Mouse (Mus musculus) testis, adult 2 months (tissue): ENCODE data around the gene Gm3250. TPM values are rescaled to one million over a fixed set of nuclear protein-coding genes. Genes with fewer than 3 reads are reported as not detected.
"Not testable (repeated sequence)": the region's sequence is repeated elsewhere in the genome, so short reads cannot be mapped to it uniquely, and the experiment has no call there.

Experiments used
- H3K27ac ChIP-seq: fragments of 200-500 bp; 2 replicates; pipeline ENCODE4 v1.5.1; 2012; ENCODE audit warnings: low read depth, low read length; ENCODE audit not compliant: control insufficient read depth, insufficient read depth
- H3K27me3 ChIP-seq: fragments of 200-500 bp; 2 replicates; pipeline ENCODE4 v1.6.1; 2012; ENCODE audit warnings: mild to moderate bottlenecking, low read length, moderate library complexity; ENCODE audit not compliant: control insufficient read depth, insufficient read depth
- H3K36me3 ChIP-seq: fragments of 200-500 bp; 2 replicates; pipeline ENCODE4 v1.6.1; 2012; ENCODE audit warnings: mild to moderate bottlenecking, low read length; ENCODE audit not compliant: control insufficient read depth, insufficient read depth
- H3K4me1 ChIP-seq: fragments of 200-500 bp; 2 replicates; pipeline ENCODE4 v1.6.1; 2012; ENCODE audit warnings: low read length; ENCODE audit not compliant: control insufficient read depth, insufficient read depth
- H3K4me3 ChIP-seq: fragments of 200-500 bp; 2 replicates; pipeline ENCODE4 v1.5.1; 2012; ENCODE audit warnings: low read depth, mild to moderate bottlenecking, low read length, moderate library complexity, mixed read lengths; ENCODE audit not compliant: control insufficient read depth
- CTCF ChIP-seq: fragments of 200-500 bp; IDR thresholded peaks from 2 replicates; pipeline ENCODE4 v1.5.1; 2012; ENCODE audit warnings: low read depth, mild to moderate bottlenecking, inconsistent platforms, low read length, moderate library complexity; ENCODE audit not compliant: control insufficient read depth, insufficient read depth, insufficient replicate concordance
- POLR2A ChIP-seq: fragments of 200-500 bp; IDR thresholded peaks from 2 replicates; pipeline ENCODE4 v1.6.1; 2012; ENCODE audit warnings: low read depth, mild to moderate bottlenecking, inconsistent platforms, low read length, moderate library complexity; ENCODE audit not compliant: control insufficient read depth
- polyA plus RNA-seq: library from polyadenylated mRNA; depleted of rRNA; stranded (reverse); fragments of >200 nt; gene quantifications from 2 replicates; pipeline ENCODE4 v1.2.3, GENCODE M21; 2012

Gene Gm3250
- polyA plus RNA-seq, 1 experiment = not detected

GRCm38 (mm10) chr10:77769727-77770126 is 12.6 kb downstream of the Gm3250 start:
- H3K4me1 ChIP-seq = no peaks in the 10 kb centered on the region
- TF ChIP-seq POLR2A (no peak), CTCF (no peak)
- no peaks in the 10 kb centered on the region for H3K36me3 ChIP-seq
- H3K27ac ChIP-seq = no peak overlapping the region
- no peak overlapping the region for H3K4me3 ChIP-seq
- H3K27me3 ChIP-seq = no peaks in the 10 kb centered on the region

GRCm38 (mm10) chr10:77759582-77759981 is 22.8 kb downstream of the Gm3250 start, which contains the start of gene Gm3233:
TSS of gene Gm3233 (minus strand) at chr10:77759682.
- H3K36me3 ChIP-seq, H3K27me3 ChIP-seq, H3K4me1 ChIP-seq, H3K4me3 ChIP-seq, H3K27ac ChIP-seq: not testable (repeated sequence)

- TF ChIP-seq POLR2A = no peak
- TF ChIP-seq CTCF = no peak
- Histone ChIP-seq H3K27ac (no peak overlapping the region), H3K4me3 (no peak overlapping the region), H3K36me3 (no peaks in the 10 kb centered on the region), H3K27me3 (no peaks in the 10 kb centered on the region), H3K4me1 (no peaks in the 10 kb centered on the region)
Measured at GRCm38 (mm10) chr10:77753448-77753847, 28.9 kb downstream of the Gm3250 start.

- not testable (repeated sequence) for H3K36me3 ChIP-seq, H3K4me1 ChIP-seq, H3K27ac ChIP-seq, H3K4me3 ChIP-seq, H3K27me3 ChIP-seq
Measured at GRCm38 (mm10) chr10:77752312-77752711, 30.0 kb downstream of the Gm3250 start.

GRCm38 (mm10) chr10:77751254-77751653 is 31.1 kb downstream of the Gm3250 start, which contains the start of gene Gm9736:
TSS of gene Gm9736 (minus strand) at chr10:77751354.
- not testable (repeated sequence) for H3K4me1 ChIP-seq, H3K27me3 ChIP-seq, H3K27ac ChIP-seq, H3K36me3 ChIP-seq, H3K4me3 ChIP-seq

GRCm38 (mm10) chr10:77750686-77751085 is 31.7 kb downstream of the Gm3250 start:
- H3K4me3 ChIP-seq, H3K27me3 ChIP-seq, H3K27ac ChIP-seq, H3K36me3 ChIP-seq, H3K4me1 ChIP-seq: not testable (repeated sequence)

GRCm38 (mm10) chr10:77741924-77742688 is 40.2 kb downstream of the Gm3250 start, which contains the start of gene Gm18596:
TSS of gene Gm18596 (minus strand) at chr10:77742638.
- H3K4me3 ChIP-seq, H3K36me3 ChIP-seq, H3K4me1 ChIP-seq, H3K27me3 ChIP-seq, H3K27ac ChIP-seq: not testable (repeated sequence)

- no peak overlapping the region for H3K4me3 ChIP-seq
- H3K27me3 ChIP-seq = no peaks in the 10 kb centered on the region
- H3K27ac ChIP-seq = no peak overlapping the region
- no peaks in the 10 kb centered on the region for H3K36me3 ChIP-seq
- no peaks in the 10 kb centered on the region for H3K4me1 ChIP-seq
- no peak for TF ChIP-seq POLR2A
- TF ChIP-seq CTCF = no peak
Measured at GRCm38 (mm10) chr10:77738929-77739328, 43.4 kb downstream of the Gm3250 start.
